Mouse (Mus musculus) forebrain, postnatal 0 days (tissue): ENCODE data around the gene 1700003F12Rik. TPM values are rescaled to one million over a fixed set of nuclear protein-coding genes. Genes with fewer than 3 reads are reported as not detected.

Source experiments
- ATAC-seq: fragments of 200-750 bp; cut with Nextera tagmentation; 2 replicates; pipeline ENCODE4 v1.8.0; 2017; ENCODE audit warnings: mild to moderate bottlenecking, moderate library complexity
- DNase-seq: peaks from one replicate; pipeline ENCODE4 v3.0.0-alpha.2; 2015
- H3K27ac ChIP-seq: fragments of 300-500 bp; sonication (generic); 2 replicates; pipeline ENCODE4 v1.5.1; 2014; ENCODE audit warnings: low read depth, mild to moderate bottlenecking, antibody characterized with exemption, low read length, moderate library complexity, mixed read lengths
- H3K27me3 ChIP-seq: fragments of 300-500 bp; sonication (generic); 2 replicates; pipeline ENCODE4 v1.6.1; 2014; ENCODE audit warnings: mild to moderate bottlenecking, low read length, mixed read lengths; ENCODE audit not compliant: insufficient read depth
- H3K36me3 ChIP-seq: fragments of 300-500 bp; sonication (generic); 2 replicates; pipeline ENCODE4 v1.6.1; 2014; ENCODE audit warnings: mild to moderate bottlenecking, moderate library complexity; ENCODE audit not compliant: insufficient read depth
- H3K4me1 ChIP-seq: fragments of 300-500 bp; sonication (generic); 2 replicates; pipeline ENCODE4 v1.6.1; 2014; ENCODE audit warnings: antibody characterized with exemption; ENCODE audit not compliant: insufficient read depth
- H3K4me2 ChIP-seq: fragments of 300-500 bp; sonication (generic); 2 replicates; pipeline ENCODE4 v1.6.1; 2014; ENCODE audit warnings: low read depth, mild to moderate bottlenecking, moderate library complexity
- H3K4me3 ChIP-seq: fragments of 300-500 bp; sonication (generic); 2 replicates; pipeline ENCODE4 v1.5.1; 2014; ENCODE audit warnings: low read depth, low read length, mixed read lengths
- H3K9ac ChIP-seq: fragments of 300-500 bp; sonication (generic); 2 replicates; pipeline ENCODE4 v1.6.1; 2014; ENCODE audit warnings: mild to moderate bottlenecking
- H3K9me3 ChIP-seq: fragments of 300-500 bp; sonication (generic); 2 replicates; pipeline ENCODE4 v1.6.1; 2016; ENCODE audit warnings: low read length
- CTCF ChIP-seq: sonication (generic); IDR thresholded peaks from 2 replicates; pipeline ENCODE4 v1.5.1; 2016; ENCODE audit warnings: antibody characterized with exemption, control low read depth, low read depth
- WGBS: fragments of 180-500 bp; shearing (Covaris S2); extraction: QIAGEN DNeasy Blood & Tissue Kit; methylation state at CpG from one replicate; pipeline ENCODE4 v1.1.7; 2014; 5-methylcytosine and 5-hydroxymethylcytosine counted together
- polyA plus RNA-seq: library from polyadenylated mRNA; unstranded; fragments of >200 nt; fragmentation: Nextera tagmentation; extraction: Ambion mirVana; gene quantifications from 2 replicates; pipeline ENCODE4 v1.2.1, GENCODE M21; 2015
- total RNA-seq: library from RNA; depleted of rRNA; stranded (reverse); fragments of >200 nt; gene quantifications from 2 replicates; pipeline ENCODE4 v1.2.3, GENCODE M21; 2014; rRNA removed

1700003F12Rik gene
- total and polyA plus RNA-seq, 2 experiments from 2014 or later: 1.7 to 2.8 TPM

DNA sequence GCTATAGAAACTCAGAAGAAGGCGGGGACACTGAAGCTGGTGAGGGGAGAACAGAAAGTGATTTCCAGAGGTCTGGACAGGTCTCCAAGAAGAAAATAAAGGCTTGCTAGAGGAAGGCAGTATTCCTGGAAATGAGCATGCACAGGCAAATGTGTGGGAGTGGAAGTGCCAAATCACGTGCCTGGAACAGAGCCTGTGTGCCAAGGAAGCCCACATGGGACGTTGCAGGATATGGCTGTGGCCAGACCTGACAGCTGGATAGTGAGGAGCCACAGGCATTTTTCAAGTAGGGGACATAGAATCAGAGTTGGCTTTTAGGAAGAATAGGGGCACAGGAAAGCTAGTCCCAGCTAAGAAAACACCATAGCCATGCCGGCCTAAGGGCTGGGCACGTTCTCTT lies 48.9 kb downstream of the 1700003F12Rik start:
- no peak for ATAC-seq
- 69% methylated on average over 5 of the region's 5 CpGs for WGBS

DNA sequence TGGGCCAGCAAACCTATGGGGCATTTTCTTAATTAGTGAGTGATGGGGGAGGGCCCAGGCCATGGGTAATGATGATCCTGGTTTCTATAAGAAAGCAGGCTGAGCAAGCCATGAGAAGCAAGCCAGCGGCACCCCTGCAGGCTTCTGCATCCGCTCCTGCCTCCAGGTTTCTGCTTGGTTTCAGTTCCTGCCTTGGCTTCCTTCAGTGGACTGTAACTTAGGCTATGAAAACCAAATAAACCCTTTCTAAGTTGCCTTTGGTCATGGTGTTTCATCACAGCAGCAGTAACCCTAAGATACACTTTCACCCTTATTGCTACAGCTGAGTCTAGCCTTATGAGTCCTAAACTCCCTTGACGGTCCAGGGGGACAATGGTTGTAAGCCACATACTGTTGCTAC lies 50.5 kb downstream of the 1700003F12Rik start:
- peaks cover 6% of the 10 kb centered on the region; the same call in 1 of the 2 replicates for H3K36me3 ChIP-seq
- 84% methylated on average over 3 of the region's 3 CpGs for WGBS
- H3K4me3 ChIP-seq: no peak overlapping the region
- H3K27me3 ChIP-seq: no peaks in the 10 kb centered on the region
- no peaks in the 10 kb centered on the region for H3K4me1 ChIP-seq
- H3K27ac ChIP-seq: no peak overlapping the region
- no peak for ATAC-seq
- DNase-seq: no peak
- H3K9ac ChIP-seq: no peak overlapping the region
- H3K9me3 ChIP-seq: no peaks in the 10 kb centered on the region
- no peak overlapping the region for H3K4me2 ChIP-seq
- TF ChIP-seq CTCF: no peak

More for the DNA sequence above, 48.9 kb downstream of the 1700003F12Rik start:
- Histone ChIP-seq H3K4me2 (no peak overlapping the region), H3K27ac (no peak overlapping the region), H3K36me3 (peaks cover 6% of the 10 kb centered on the region; the same call in 1 of the 2 replicates), H3K27me3 (no peaks in the 10 kb centered on the region), H3K9me3 (no peaks in the 10 kb centered on the region), H3K4me3 (no peak overlapping the region), H3K4me1 (no peaks in the 10 kb centered on the region), H3K9ac (no peak overlapping the region)
- no peak for DNase-seq
- TF ChIP-seq CTCF: no peak

Other genes with a start within 250 kb of the 1700003F12Rik start
- 0.38 TPM in 1 of 2 replicates, not detected in the other for gene Bpifb9b, start 239.9 kb upstream of the 1700003F12Rik start, total RNA-seq
- gene Bpifb9b, start 239.9 kb upstream of the 1700003F12Rik start, polyA plus RNA-seq: 0.34 TPM in 1 of 2 replicates, not detected in the other
- gene Cdk5rap1, start 174.1 kb upstream of the 1700003F12Rik start, total RNA-seq: 14.3 and 14.7 TPM in 2 replicates
- 6.3 and 10.4 TPM in 2 replicates for gene Cdk5rap1, start 174.1 kb upstream of the 1700003F12Rik start, polyA plus RNA-seq
- 23.0 and 25.3 TPM in 2 replicates for gene Snta1, start 139.0 kb upstream of the 1700003F12Rik start, total RNA-seq
- gene Snta1, start 139.0 kb upstream of the 1700003F12Rik start, polyA plus RNA-seq: 14.8 and 15.8 TPM in 2 replicates
- gene Cbfa2t2, start 110.6 kb upstream of the 1700003F12Rik start, total RNA-seq: 32.5 and 41.8 TPM in 2 replicates
- gene Cbfa2t2, start 110.6 kb upstream of the 1700003F12Rik start, polyA plus RNA-seq: 22.1 and 31.9 TPM in 2 replicates
- 0.15 and 0.48 TPM in 2 replicates for gene Actl10, start 4.7 kb downstream of the 1700003F12Rik start, total RNA-seq
- gene Actl10, start 4.7 kb downstream of the 1700003F12Rik start, polyA plus RNA-seq: 0.13 TPM in 1 of 2 replicates, not detected in the other
- 14.5 and 16.3 TPM in 2 replicates for gene Necab3, start 11.8 kb downstream of the 1700003F12Rik start, total RNA-seq
- 14.7 and 17.2 TPM in 2 replicates for gene Necab3, start 11.8 kb downstream of the 1700003F12Rik start, polyA plus RNA-seq
- 2.8 and 3.0 TPM in 2 replicates for gene E2f1, start 22.8 kb downstream of the 1700003F12Rik start, total RNA-seq
- 4.7 and 4.9 TPM in 2 replicates for gene E2f1, start 22.8 kb downstream of the 1700003F12Rik start, polyA plus RNA-seq
- gene Pxmp4, start 56.6 kb downstream of the 1700003F12Rik start, total RNA-seq: 13.2 and 15.0 TPM in 2 replicates
- gene Pxmp4, start 56.6 kb downstream of the 1700003F12Rik start, polyA plus RNA-seq: 16.6 and 17.9 TPM in 2 replicates
- gene Zfp341, start 66.2 kb downstream of the 1700003F12Rik start, total RNA-seq: 8.8 and 10.2 TPM in 2 replicates
- 1.3 and 1.4 TPM in 2 replicates for gene Zfp341, start 66.2 kb downstream of the 1700003F12Rik start, polyA plus RNA-seq
- 1.1 TPM in 1 of 2 replicates, not detected in the other for gene 4930519P11Rik, start 66.4 kb downstream of the 1700003F12Rik start, total RNA-seq
- gene 4930519P11Rik, start 66.4 kb downstream of the 1700003F12Rik start, polyA plus RNA-seq: 0.64 TPM in 1 of 2 replicates, not detected in the other
- gene Chmp4b, start 104.6 kb downstream of the 1700003F12Rik start, total RNA-seq: 176 and 191 TPM in 2 replicates
- 28.9 and 29.4 TPM in 2 replicates for gene Chmp4b, start 104.6 kb downstream of the 1700003F12Rik start, polyA plus RNA-seq
- not detected in 2 replicates for gene Gm14214, start 222.9 kb downstream of the 1700003F12Rik start, total RNA-seq
- gene Gm14214, start 222.9 kb downstream of the 1700003F12Rik start, polyA plus RNA-seq: not detected in 2 replicates
- gene Raly, start 244.0 kb downstream of the 1700003F12Rik start, total RNA-seq: 174 and 222 TPM in 2 replicates
- 22.2 and 23.6 TPM in 2 replicates for gene Raly, start 244.0 kb downstream of the 1700003F12Rik start, polyA plus RNA-seq
- 0.90 and 2.5 TPM in 2 replicates for gene a, start 244.3 kb downstream of the 1700003F12Rik start, total RNA-seq
- gene a, start 244.3 kb downstream of the 1700003F12Rik start, polyA plus RNA-seq: 2.9 and 3.5 TPM in 2 replicates